Mouse (Mus musculus) neural tube, embryonic 14.5 days (tissue): ENCODE data around the gene Arl3. TPM values are rescaled to one million over a fixed set of nuclear protein-coding genes. Genes with fewer than 3 reads are reported as not detected.

Experiments
- ATAC-seq: fragments of 200-750 bp; cut with Nextera tagmentation; 2 replicates; pipeline ENCODE4 v1.8.0; 2017; ENCODE audit warnings: low read depth, mild to moderate bottlenecking, moderate TSS enrichment, moderate library complexity
- H3K27ac ChIP-seq: fragments of 300-500 bp; sonication (generic); 2 replicates; pipeline ENCODE4 v1.5.1; 2014; ENCODE audit warnings: low read depth, mild to moderate bottlenecking, control low read depth, low read length, moderate library complexity, mixed read lengths
- H3K27me3 ChIP-seq: fragments of 300-500 bp; sonication (generic); 2 replicates; pipeline ENCODE4 v1.6.1; 2014; ENCODE audit warnings: low read length; ENCODE audit not compliant: control insufficient read depth, insufficient read depth
- H3K36me3 ChIP-seq: fragments of 300-500 bp; sonication (generic); 2 replicates; pipeline ENCODE4 v1.6.1; 2014; ENCODE audit warnings: low read length, mixed read lengths; ENCODE audit not compliant: control insufficient read depth, insufficient read depth
- H3K4me1 ChIP-seq: fragments of 300-500 bp; sonication (generic); 2 replicates; pipeline ENCODE4 v1.6.1; 2014; ENCODE audit warnings: low read length; ENCODE audit not compliant: control insufficient read depth, insufficient read depth
- H3K4me2 ChIP-seq: fragments of 300-500 bp; sonication (generic); 2 replicates; pipeline ENCODE4 v1.6.1; 2014; ENCODE audit warnings: mild to moderate bottlenecking, low read depth, low read length, control low read depth
- H3K4me3 ChIP-seq: fragments of 300-500 bp; sonication (generic); 2 replicates; pipeline ENCODE4 v1.5.1; 2014; ENCODE audit warnings: low read depth, low read length, control low read depth, mixed read lengths
- H3K9ac ChIP-seq: fragments of 300-500 bp; sonication (generic); replicated peaks from 2 replicates; pipeline ENCODE4 v1.6.1; 2014; ENCODE audit warnings: low read depth, mild to moderate bottlenecking, control low read depth, low read length, mixed read lengths
- H3K9me3 ChIP-seq: fragments of 300-500 bp; sonication (generic); 2 replicates; pipeline ENCODE4 v1.6.1; 2016; ENCODE audit warnings: low read length; ENCODE audit not compliant: control insufficient read depth
- WGBS: fragments of 180-500 bp; shearing (Covaris S2); extraction: QIAGEN DNeasy Blood & Tissue Kit; methylation state at CpG from one replicate; pipeline ENCODE4 v1.1.7; 2014; 5-methylcytosine and 5-hydroxymethylcytosine counted together
- polyA plus RNA-seq: library from polyadenylated mRNA; unstranded; fragments of >200 nt; fragmentation: Nextera tagmentation; extraction: Ambion mirVana; gene quantifications from 2 replicates; pipeline ENCODE4 v1.2.1, GENCODE M21; 2014

The Arl3 gene
- polyA plus RNA-seq = 134 and 160 TPM in 2 replicates

DNA sequence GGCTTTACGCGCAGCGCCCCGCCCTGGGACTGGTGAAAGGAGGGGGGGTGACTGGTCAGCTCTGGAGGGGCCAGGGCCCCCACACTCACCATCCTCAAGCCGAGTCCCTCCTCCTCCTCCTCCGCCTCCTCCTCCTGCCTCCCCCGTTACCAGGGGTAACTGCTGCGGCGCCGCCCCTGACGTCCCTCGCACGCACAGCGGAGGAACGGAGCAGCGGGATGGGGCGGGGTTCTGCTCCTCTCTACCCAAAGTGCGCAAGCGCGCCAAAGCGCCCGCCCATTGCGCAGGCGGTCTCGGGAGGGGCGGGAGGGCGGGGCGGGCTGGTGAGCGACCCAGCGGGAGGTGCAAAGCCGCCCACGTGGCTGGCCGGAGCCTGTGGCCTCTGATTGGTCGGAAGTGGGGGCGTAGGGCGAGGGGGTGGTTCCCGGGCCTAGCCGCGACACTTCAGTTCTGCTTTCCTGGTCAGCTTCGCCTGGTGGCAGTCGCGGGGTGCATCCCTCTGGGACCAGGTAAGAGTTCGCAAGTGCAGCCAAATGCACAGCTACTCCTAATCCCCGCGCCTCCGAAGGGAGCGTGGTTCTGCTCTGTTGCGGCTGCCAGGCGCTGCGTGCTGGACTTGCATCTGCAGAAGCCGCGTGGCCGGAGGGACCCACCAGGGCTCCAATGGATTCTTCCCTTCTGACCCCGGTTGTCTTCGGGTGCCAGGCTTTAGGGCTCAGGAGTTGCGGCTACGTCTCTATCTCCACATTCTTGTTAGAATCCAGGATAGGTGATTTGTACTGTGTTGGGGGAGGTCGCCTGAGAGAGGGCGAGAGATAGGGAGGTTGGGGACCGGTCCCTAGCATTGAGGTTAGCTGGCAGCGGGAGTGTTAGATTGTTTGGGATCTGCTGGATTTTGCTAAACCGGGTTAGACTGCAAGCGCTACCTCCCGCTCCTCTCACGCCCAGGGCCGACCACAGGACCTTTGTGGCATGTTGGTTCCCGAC lies at the start of gene Arl3, which contains the start of gene Sfxn2:
Arl3 (minus strand) TSS at position 248 of the 987 bp plus-strand sequence.
Sfxn2 (plus strand) TSS at position 415 of the 987 bp plus-strand sequence.
- Histone ChIP-seq H3K9me3 (no peaks in the 10 kb centered on the region), H3K4me1 (peaks cover 9% of the 10 kb centered on the region; the same call in 1 of the 2 replicates), H3K9ac (peak within 1 kb of the TSS; percentile 74), H3K36me3 (no peaks in the 10 kb centered on the region), H3K27me3 (no peaks in the 10 kb centered on the region), H3K4me2 (peak within 1 kb of the TSS; percentile 80), H3K4me3 (peak within 1 kb of the TSS; percentile 66), H3K27ac (peak within 1 kb of the TSS; percentile 69)
- WGBS = under 1% methylated on average over 62 of the region's 67 CpGs
- peak; percentile 95 for ATAC-seq

DNA sequence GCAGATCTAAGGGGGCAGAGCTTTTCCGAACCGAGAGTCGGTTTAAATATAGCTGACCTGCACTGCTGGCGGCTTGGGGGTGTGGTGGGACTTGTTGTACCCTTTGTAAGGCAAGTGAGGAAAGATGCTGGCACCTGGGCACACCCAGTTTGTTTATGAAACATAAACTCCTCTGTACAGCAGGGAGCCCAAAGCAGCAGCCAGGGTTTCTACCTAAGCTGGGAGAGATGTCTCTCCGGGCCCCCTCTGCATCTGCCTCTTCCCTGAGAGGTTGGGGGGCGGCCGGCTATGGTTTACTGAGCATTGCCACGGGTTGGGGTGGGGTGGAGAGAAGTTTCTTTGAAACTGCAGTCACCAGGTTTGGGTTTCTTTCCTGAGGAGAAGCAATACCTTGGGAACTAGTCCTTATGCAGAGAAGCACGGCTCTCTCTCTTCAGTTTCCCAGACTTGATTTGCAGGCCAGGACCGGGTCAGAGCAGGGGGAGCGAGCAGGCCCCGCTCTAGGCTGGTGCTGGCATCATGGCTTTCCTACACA lies 49.7 kb upstream of the Arl3 start:
- Histone ChIP-seq H3K4me2 (peak overlapping the region; percentile 33), H3K4me1 (peaks cover 45% of the 10 kb centered on the region), H3K27ac (peak overlapping the region; percentile 48; the same call in 1 of the 2 replicates), H3K9ac (0 out of 2 replicates have a peak overlapping the region, but pooled peaks have one; percentile 21), H3K9me3 (no peaks in the 10 kb centered on the region), H3K27me3 (no peaks in the 10 kb centered on the region), H3K36me3 (no peaks in the 10 kb centered on the region), H3K4me3 (no peak overlapping the region)
- no peak for ATAC-seq
- 40% methylated on average over 12 of the region's 12 CpGs for WGBS

DNA sequence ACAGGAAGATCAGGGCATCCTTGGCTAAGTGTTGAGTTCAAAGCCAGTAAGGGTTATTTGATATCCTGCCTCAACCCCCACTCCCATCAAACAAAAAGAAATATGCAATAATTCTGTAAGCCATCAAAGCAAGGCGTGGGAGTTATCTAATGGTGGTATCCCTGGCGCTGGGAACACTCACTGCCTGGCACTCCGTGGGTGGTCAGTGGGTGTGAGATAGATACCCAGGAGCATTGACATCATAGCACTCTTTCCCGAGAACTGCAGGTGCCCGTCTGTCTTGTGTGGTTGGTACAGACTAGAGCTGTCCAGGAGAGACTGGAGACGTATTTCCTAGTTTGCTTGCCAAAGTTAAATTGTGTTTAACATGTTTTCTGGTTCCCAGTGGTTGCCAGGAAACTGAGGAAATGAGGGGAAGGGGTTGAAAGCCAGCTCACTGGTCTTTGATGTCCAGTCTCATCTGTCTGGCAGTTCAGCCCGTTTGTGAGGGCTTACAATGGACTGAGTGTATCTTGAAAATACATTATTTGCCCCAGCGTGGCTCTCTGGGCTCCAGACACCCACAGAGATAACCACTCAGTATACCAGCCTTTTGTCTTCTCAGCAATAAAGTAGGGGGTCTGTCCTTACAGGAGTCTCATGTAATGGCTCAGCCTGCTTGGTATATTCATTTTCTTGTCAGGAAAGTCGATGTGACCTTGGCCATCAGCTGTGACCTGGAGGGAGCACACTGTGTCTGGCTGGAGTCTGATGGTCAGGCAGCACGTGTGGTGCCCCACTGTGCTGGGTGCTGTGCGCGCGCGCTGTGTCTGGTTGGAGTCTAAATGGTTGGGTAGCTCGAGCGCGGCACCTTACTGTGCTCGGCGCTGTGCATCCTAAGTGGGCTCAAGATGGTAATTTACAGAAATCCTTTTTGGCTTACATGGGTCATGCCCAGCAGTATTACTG lies 48.5 kb upstream of the Arl3 start:
- H3K27me3 ChIP-seq = no peaks in the 10 kb centered on the region
- H3K9me3 ChIP-seq = no peaks in the 10 kb centered on the region
- peak overlapping the region; percentile 22 for H3K27ac ChIP-seq
- no peak overlapping the region for H3K9ac ChIP-seq
- peaks cover 45% of the 10 kb centered on the region for H3K4me1 ChIP-seq
- no peak; the same call in 1 of the 2 replicates for ATAC-seq
- H3K4me3 ChIP-seq = no peak overlapping the region
- H3K4me2 ChIP-seq = no peak overlapping the region
- 31% methylated on average over 19 of the region's 19 CpGs for WGBS
- H3K36me3 ChIP-seq = no peaks in the 10 kb centered on the region

DNA sequence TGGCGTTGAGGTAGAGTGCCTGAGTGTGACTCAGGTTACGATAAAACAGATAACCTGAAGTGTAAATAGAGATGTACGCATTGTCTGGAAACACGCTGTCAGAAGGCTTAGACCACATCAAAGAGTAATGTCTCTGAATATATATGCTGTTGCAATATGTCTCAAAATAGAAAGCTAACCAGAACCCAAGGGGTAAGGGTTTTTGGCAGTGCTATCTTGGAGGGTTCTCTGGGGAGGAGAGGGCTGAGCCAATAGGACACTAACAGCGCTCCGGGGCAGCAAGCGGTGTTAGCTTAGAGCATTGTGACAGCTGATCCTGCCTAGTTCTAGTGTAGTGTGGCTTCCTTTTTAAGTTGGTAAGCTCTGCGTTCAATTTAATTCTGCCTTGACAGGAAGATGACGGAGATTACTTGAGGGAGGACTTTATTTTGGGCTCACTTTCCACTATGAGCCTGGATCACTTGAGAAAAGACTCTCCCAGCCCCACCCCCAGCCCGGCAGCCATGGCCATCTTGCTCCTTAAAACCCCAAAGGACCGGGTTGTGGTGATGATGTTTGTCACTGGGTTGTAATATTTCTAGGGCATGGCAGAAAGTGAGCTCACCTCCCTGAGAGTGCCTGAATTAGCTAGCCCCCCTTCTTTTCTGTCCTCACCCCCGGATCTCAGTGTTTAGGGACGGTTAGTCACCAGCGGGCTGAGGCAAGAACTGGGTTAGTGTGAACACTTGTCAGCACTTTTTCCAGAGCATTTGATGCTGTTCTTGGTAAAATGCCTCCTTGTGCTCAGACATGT lies 47.2 kb upstream of the Arl3 start:
- no peaks in the 10 kb centered on the region for H3K27me3 ChIP-seq
- peaks cover 45% of the 10 kb centered on the region for H3K4me1 ChIP-seq
- no peak overlapping the region for H3K9ac ChIP-seq
- H3K9me3 ChIP-seq = no peaks in the 10 kb centered on the region
- H3K4me3 ChIP-seq = no peak overlapping the region
- 76% methylated on average over 14 of the region's 14 CpGs for WGBS
- H3K4me2 ChIP-seq = no peak overlapping the region
- H3K36me3 ChIP-seq = no peaks in the 10 kb centered on the region
- ATAC-seq = no peak
- no peak overlapping the region; the same call in 1 of the 2 replicates for H3K27ac ChIP-seq

DNA sequence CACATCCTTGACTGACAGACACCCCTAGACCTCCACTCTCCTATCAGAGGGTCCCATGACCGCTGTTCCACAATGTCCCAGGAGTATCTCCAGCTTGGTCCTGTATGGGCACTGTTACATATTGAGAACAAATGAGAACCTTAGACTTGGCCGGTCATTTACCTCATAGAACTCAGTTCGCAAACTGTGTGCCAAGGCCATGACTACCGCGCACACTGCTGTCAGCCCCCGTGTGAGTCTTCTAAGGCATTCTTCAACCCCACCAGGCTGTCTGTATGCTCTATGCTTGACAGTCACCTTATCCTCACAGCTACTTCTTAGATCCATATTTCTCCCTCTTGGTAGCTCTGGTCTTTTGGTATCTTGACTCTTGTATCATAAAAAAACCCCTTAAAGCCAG lies 46.5 kb upstream of the Arl3 start:
- no peak overlapping the region for H3K4me2 ChIP-seq
- no peak for ATAC-seq

DNA sequence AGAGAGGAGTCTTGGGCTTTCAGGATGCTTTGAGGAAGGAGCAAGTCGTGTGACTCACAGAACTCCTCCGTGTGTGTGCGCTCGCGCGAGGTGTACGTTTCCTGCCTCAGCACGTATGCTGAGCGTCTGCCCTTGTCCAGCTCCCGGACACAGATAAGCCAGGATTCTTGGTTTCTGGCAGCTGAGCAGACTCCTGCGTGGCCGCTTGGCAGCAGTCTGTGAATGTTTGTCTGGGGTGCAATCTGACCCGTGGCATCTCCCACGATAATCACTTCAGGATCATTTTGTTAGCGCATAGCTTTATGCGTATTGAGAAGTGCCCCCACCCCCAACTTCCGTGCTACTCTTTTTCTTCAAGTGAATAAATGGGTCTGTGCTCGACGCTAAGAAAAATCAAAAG lies 46.0 kb upstream of the Arl3 start:
- H3K27me3 ChIP-seq = no peaks in the 10 kb centered on the region
- H3K36me3 ChIP-seq = no peaks in the 10 kb centered on the region
- ATAC-seq = no peak
- H3K9ac ChIP-seq = no peak overlapping the region
- no peaks in the 10 kb centered on the region for H3K9me3 ChIP-seq
- no peak overlapping the region for H3K4me2 ChIP-seq
- peaks cover 40% of the 10 kb centered on the region for H3K4me1 ChIP-seq
- no peak overlapping the region for H3K4me3 ChIP-seq
- H3K27ac ChIP-seq = no peak overlapping the region
- WGBS = 79% methylated on average over 19 of the region's 19 CpGs

More for the DNA sequence above, 46.5 kb upstream of the Arl3 start:
- peaks cover 45% of the 10 kb centered on the region for H3K4me1 ChIP-seq
- no peak overlapping the region for H3K9ac ChIP-seq
- WGBS = 93% methylated on average over 6 of the region's 6 CpGs
- no peaks in the 10 kb centered on the region for H3K9me3 ChIP-seq
- H3K27ac ChIP-seq = no peak overlapping the region
- no peaks in the 10 kb centered on the region for H3K27me3 ChIP-seq
- no peaks in the 10 kb centered on the region for H3K36me3 ChIP-seq
- no peak overlapping the region for H3K4me3 ChIP-seq

DNA sequence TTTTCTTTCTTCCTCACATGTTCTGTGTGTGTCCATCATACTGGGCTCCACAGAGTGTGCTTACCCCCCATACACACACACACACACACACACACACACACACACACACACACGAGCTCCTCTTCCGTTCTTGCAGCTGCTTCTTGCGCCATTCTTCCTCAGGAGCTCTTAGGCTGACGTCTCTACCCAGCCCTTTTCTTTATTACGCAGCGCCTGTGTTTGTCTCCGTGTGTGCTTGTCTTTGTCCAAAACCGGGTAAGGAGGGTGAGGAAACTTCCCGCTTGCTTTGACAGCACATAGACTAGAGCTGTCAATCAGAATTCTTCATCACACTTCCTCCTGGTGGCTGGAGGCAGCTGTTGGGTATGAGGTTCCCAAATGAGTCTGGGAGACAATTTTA lies 45.3 kb upstream of the Arl3 start:
- Histone ChIP-seq H3K36me3 (no peaks in the 10 kb centered on the region), H3K9ac (no peak overlapping the region), H3K4me2 (no peak overlapping the region), H3K27ac (no peak overlapping the region), H3K9me3 (no peaks in the 10 kb centered on the region), H3K27me3 (no peaks in the 10 kb centered on the region), H3K4me3 (no peak overlapping the region), H3K4me1 (peaks cover 33% of the 10 kb centered on the region)
- no peak for ATAC-seq
- 65% methylated on average over 9 of the region's 9 CpGs for WGBS

DNA sequence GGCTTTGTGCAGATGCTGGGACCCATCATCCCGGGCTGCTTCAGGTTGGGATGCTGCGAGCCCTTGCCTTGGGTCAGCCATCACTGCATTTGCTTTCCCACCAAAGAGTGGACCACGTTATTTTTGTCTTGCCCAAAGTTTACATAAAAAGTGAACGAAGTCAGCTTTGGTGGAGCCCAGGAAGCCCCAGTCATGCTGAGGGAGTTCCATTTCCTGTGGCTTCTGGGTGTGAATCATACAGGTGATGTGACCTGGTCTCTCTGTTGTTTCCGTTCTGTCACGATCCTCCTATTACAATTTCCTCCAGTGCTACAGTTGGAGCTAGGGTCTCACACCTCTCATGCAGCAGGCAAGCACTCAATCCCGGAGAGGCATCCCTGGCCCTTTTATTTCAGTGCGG lies 44.4 kb upstream of the Arl3 start:
- H3K4me1 ChIP-seq = peaks cover 24% of the 10 kb centered on the region
- H3K27me3 ChIP-seq = no peaks in the 10 kb centered on the region
- WGBS = 94% methylated on average over 8 of the region's 8 CpGs
- H3K4me3 ChIP-seq = no peak overlapping the region
- no peak overlapping the region for H3K4me2 ChIP-seq
- no peak for ATAC-seq
- no peaks in the 10 kb centered on the region for H3K9me3 ChIP-seq
- no peak overlapping the region for H3K9ac ChIP-seq
- no peak overlapping the region for H3K27ac ChIP-seq
- H3K36me3 ChIP-seq = no peaks in the 10 kb centered on the region
